Mouse (Mus musculus) stomach, embryonic 16.5 days (tissue): ENCODE data around the gene Sorbs1. TPM values are rescaled to one million over a fixed set of nuclear protein-coding genes. Genes with fewer than 3 reads are reported as not detected.
A peak's percentile ranks its signal among the peaks of the same experiment; 100 is the strongest.

Source experiments
- ATAC-seq: fragments of 200-750 bp; cut with Nextera tagmentation; 2 replicates; pipeline ENCODE4 v1.8.0; 2017; ENCODE audit warnings: moderate number of reproducible peaks, moderate TSS enrichment; ENCODE audit not compliant: insufficient read depth, low FRiP score
- H3K27ac ChIP-seq: fragments of 300-500 bp; sonication (generic); 2 replicates; pipeline ENCODE4 v1.5.1; 2014; ENCODE audit warnings: low read length
- H3K27me3 ChIP-seq: fragments of 300-500 bp; sonication (generic); 2 replicates; pipeline ENCODE4 v1.6.1; 2014; ENCODE audit warnings: low read length, control low read depth, mixed read lengths; ENCODE audit not compliant: control insufficient read depth, insufficient read depth
- H3K36me3 ChIP-seq: fragments of 300-500 bp; sonication (generic); 2 replicates; pipeline ENCODE4 v1.6.1; 2014; ENCODE audit warnings: low read length; ENCODE audit not compliant: control insufficient read depth, insufficient read depth
- H3K4me1 ChIP-seq: fragments of 300-500 bp; sonication (generic); 2 replicates; pipeline ENCODE4 v1.6.1; 2014; ENCODE audit warnings: low read length, control low read depth, mixed read lengths; ENCODE audit not compliant: control insufficient read depth, insufficient read depth
- H3K4me2 ChIP-seq: fragments of 300-500 bp; sonication (generic); 2 replicates; pipeline ENCODE4 v1.6.1; 2014; ENCODE audit warnings: low read depth, low read length, mixed read lengths
- H3K4me3 ChIP-seq: fragments of 300-500 bp; sonication (generic); replicated peaks from 2 replicates; pipeline ENCODE4 v1.5.1; 2014; ENCODE audit warnings: mild to moderate bottlenecking, low read length
- H3K9ac ChIP-seq: fragments of 300-500 bp; sonication (generic); 2 replicates; pipeline ENCODE4 v1.6.1; 2014; ENCODE audit warnings: low read length
- H3K9me3 ChIP-seq: fragments of 300-500 bp; sonication (generic); replicated peaks from 2 replicates; pipeline ENCODE4 v1.6.1; 2016; ENCODE audit warnings: low read length, control low read depth; ENCODE audit not compliant: control insufficient read depth
- WGBS: fragments of 180-500 bp; shearing (Covaris S2); extraction: QIAGEN DNeasy Blood & Tissue Kit; methylation state at CpG from one replicate; pipeline ENCODE4 v1.1.7; 2014; 5-methylcytosine and 5-hydroxymethylcytosine counted together
- polyA plus RNA-seq: library from polyadenylated mRNA; unstranded; fragments of >200 nt; fragmentation: Nextera tagmentation; extraction: Ambion mirVana; gene quantifications from 2 replicates; pipeline ENCODE4 v1.2.1, GENCODE M21; 2015

Sorbs1 gene
- polyA plus RNA-seq, 1 experiment from 2014 or later, result 106 TPM

DNA sequence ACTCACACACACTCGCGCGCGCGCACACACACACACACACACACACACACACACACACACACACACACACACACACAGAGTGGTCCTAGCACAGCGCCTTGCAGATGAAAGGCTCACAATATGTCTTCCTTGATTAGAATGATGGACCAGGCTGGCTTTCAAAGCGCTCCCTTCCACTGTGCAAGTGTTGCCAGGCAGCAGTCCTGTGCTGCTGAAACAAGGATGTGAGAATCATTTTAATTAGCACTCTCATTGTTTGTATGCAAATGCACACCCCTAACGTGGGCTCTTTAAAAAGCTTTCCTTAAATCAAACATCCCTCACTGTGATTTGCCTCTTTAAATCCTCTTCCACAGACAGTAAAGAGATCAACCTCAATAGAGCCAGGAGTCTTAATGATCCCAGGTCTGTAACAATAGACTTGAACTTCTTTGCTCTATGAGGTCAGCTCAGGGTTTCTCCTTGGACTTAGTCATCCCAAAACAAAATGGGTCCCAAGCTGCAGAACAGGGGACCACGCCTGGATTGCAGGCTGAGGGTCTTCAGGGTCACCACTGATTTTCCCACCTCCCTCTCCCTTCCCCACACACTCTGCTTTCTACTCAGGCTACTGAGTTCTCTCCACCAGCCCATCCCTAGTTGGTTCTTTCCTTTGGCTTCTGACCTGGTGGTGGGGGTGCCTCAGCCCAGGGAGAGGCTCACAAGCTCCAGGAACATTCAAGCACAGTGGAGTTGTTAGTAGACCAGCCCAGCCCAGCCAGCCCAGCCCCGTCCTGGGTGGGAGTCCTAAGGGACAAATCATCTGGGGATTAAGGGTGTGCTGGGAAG, 79.3 kb downstream of the Sorbs1 start:
- H3K9me3 ChIP-seq, result no peaks in the 10 kb centered on the region
- no peak for ATAC-seq
- H3K27me3 ChIP-seq, result no peaks in the 10 kb centered on the region
- no peak overlapping the region for H3K4me2 ChIP-seq
- no peak overlapping the region for H3K9ac ChIP-seq
- no peak overlapping the region for H3K27ac ChIP-seq
- WGBS, result 83% methylated on average over 10 of the region's 10 CpGs
- peaks cover 21% of the 10 kb centered on the region; the same call in 1 of the 2 replicates for H3K4me1 ChIP-seq
- no peak overlapping the region for H3K4me3 ChIP-seq
- no peaks in the 10 kb centered on the region for H3K36me3 ChIP-seq

DNA sequence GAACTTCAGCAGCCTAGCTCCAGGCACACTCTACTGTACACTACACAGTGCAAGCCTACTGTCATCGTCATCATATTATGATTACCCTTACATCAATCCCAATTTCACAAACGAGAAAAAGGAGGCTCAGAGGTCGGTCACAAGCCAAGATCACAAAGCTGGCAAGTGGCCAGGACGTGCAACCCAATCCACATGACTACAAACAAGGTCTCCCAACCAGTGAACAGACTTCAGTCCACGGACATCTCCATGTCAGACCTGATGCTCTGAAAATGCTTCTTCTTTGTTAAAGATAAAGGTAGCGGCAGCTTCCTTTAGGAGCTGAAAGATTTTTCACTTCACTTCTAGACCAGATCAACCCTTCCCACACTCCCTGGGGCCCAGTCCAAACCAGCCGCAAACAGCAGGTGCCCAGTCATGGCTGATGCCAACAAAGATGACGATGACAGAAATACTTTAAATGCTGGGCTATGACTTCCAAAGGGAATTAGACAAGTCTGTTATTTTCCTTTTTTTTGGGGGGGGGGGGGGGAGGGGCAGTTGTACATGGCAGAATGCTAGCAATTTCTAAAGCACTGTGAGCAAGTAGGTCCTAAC, 80.2 kb downstream of the Sorbs1 start:
- H3K36me3 ChIP-seq, result no peaks in the 10 kb centered on the region
- WGBS, result 77% methylated on average over 8 of the region's 8 CpGs
- no peak overlapping the region for H3K27ac ChIP-seq
- peaks cover 21% of the 10 kb centered on the region; the same call in 1 of the 2 replicates for H3K4me1 ChIP-seq
- no peak overlapping the region for H3K4me2 ChIP-seq
- no peak overlapping the region for H3K9ac ChIP-seq
- H3K9me3 ChIP-seq, result no peaks in the 10 kb centered on the region
- H3K27me3 ChIP-seq, result no peaks in the 10 kb centered on the region
- no peak overlapping the region for H3K4me3 ChIP-seq
- no peak for ATAC-seq

DNA sequence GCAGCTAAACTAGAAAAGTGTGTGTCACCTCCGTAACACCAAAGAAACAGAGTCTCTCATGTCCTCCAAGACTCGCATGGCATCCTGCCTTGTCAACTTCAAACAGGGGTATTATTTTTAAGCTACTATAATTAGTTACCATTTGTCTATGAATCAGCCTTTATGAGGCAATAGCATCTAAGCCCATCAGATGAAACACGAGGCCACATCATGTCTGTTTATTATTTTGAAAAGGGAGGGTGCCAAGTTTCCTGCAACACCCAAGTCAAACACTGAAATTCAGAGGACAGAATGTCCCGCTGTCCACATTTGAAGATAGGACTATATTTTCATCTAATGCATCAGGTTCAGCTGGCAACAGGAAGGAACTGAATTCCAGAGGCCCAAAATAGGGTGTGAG, 81.6 kb downstream of the Sorbs1 start:
- no peaks in the 10 kb centered on the region for H3K27me3 ChIP-seq
- no peaks in the 10 kb centered on the region for H3K36me3 ChIP-seq
- no peak for ATAC-seq
- peaks cover 10% of the 10 kb centered on the region; the same call in 1 of the 2 replicates for H3K4me1 ChIP-seq
- no peak overlapping the region for H3K4me2 ChIP-seq
- no peak overlapping the region for H3K27ac ChIP-seq
- no peak overlapping the region for H3K4me3 ChIP-seq
- 73% methylated on average over 4 of the region's 4 CpGs for WGBS
- no peak overlapping the region for H3K9ac ChIP-seq
- no peaks in the 10 kb centered on the region for H3K9me3 ChIP-seq

DNA sequence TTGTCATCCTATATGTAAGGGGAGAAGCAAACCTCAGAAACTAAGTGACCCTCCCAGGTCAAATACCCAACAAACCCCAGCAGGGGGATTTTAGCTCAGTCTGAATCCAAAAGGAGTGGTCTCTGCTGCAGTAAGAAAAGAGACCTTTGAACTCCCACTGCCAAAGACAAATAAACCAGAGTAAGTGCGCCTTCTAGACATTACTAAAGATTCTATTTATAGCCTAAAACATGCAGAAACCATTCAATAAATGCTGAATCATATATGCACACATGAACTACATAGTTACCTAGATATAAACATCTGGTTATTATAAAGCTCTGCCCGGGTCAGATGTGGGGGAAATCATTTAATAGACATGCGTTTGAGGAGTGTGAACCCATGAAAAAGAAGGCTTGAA, 84.0 kb downstream of the Sorbs1 start:
- ATAC-seq, result no peak
- peaks cover 8% of the 10 kb centered on the region; the same call in 1 of the 2 replicates for H3K4me1 ChIP-seq
- H3K4me3 ChIP-seq, result no peak overlapping the region
- H3K36me3 ChIP-seq, result no peaks in the 10 kb centered on the region
- no peak overlapping the region for H3K27ac ChIP-seq
- 58% methylated on average over 3 of the region's 3 CpGs for WGBS
- no peak overlapping the region for H3K4me2 ChIP-seq
- H3K27me3 ChIP-seq, result no peaks in the 10 kb centered on the region
- no peak overlapping the region for H3K9ac ChIP-seq
- H3K9me3 ChIP-seq, result no peaks in the 10 kb centered on the region

DNA sequence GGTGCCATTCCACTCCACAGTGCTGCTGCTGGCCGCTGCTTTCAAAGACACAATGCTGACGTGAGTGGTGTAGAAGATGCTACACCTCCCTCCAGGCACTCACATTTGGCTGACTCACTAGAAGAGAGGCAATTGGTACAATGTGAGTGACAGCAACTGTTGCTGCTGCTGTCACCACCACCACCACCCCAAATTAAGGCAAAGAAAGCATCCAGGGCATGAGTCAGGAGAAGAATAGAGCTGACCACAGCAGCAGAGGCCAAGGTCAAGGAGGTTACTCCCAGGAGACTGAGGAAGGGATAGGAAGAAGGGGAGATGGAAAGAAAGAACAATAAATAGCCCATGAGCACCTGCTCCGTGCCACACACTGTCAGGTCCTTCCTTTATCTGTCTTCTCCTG, 84.4 kb downstream of the Sorbs1 start:
- no peaks in the 10 kb centered on the region for H3K9me3 ChIP-seq
- no peak for ATAC-seq
- no peak overlapping the region for H3K4me3 ChIP-seq
- 75% methylated on average over 3 of the region's 3 CpGs for whole genome bisulfite sequencing
- H3K27ac ChIP-seq, result no peak overlapping the region
- no peaks in the 10 kb centered on the region for H3K36me3 ChIP-seq
- no peak overlapping the region for H3K4me2 ChIP-seq
- no peak overlapping the region for H3K9ac ChIP-seq
- peaks cover 8% of the 10 kb centered on the region; the same call in 1 of the 2 replicates for H3K4me1 ChIP-seq
- H3K27me3 ChIP-seq, result no peaks in the 10 kb centered on the region

DNA sequence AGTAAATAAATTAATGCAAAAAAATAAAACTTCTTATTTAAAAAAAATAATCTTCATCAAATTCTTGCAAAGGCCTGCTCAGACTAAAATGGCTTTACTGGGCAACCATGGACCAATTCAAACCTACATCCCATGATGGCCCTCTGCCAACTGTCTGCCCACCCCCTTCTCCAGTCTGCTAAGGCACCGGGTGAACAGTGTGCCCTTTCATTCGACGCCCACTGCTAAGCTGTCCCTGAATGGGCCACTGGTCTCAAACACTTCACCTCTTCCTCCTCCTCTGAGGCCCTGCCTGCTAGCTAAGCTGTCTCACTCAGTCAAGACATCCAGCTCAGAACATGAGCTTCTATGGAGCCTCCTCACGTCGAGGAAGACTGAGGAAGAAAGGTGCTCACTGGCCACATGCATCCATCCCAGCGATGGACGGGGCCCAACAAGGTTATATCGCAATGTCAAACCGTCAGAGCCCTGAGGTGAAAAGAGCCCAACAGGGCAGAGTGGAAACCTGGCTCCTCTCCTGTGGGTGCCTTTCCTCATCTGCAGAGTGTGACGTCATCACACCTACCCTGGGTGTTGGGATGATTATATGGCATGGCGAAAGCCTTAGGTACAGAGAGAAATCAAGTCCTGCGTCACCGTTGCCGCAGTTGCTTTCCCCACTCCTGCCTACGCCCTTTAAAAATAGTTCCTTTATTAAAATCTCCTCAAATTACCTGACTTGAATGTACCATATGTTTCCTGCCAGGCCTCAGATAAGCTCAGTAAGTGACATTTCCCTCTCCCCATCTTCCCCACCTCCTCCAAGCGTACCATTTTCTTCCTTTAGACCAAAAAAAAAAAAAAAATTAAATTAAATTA, 87.2 kb downstream of the Sorbs1 start:
- 89% methylated on average over 16 of the region's 16 CpGs for WGBS
- no peak overlapping the region for H3K4me2 ChIP-seq
- H3K36me3 ChIP-seq, result no peaks in the 10 kb centered on the region
- peaks cover 8% of the 10 kb centered on the region; the same call in 1 of the 2 replicates for H3K4me1 ChIP-seq
- no peak for ATAC-seq
- H3K27ac ChIP-seq, result no peak overlapping the region
- H3K4me3 ChIP-seq, result no peak overlapping the region
- no peaks in the 10 kb centered on the region for H3K9me3 ChIP-seq
- no peaks in the 10 kb centered on the region for H3K27me3 ChIP-seq
- no peak overlapping the region for H3K9ac ChIP-seq

DNA sequence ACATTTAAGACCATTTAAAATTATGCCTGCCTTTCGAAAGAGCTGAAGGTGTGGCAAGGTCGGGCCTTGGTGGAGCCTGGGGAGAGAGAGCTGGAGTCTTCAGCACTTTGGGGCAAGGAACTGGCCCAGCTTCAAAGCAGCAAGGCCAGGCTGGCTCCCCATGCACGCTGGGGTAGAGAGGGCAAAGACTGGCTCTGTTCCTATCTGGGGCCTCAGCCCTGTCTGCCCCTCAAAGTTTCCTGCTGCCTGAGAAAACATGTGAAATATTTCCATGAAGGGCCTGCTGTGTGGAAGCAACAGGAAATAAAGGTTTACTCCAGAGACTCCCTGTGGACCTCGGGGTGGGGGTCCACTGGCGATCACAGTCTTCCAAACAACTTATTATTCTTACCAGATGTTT, 88.3 kb downstream of the Sorbs1 start:
- Histone ChIP-seq H3K4me2 (no peak overlapping the region), H3K9ac (no peak overlapping the region), H3K4me3 (no peak overlapping the region), H3K4me1 (peaks cover 8% of the 10 kb centered on the region; the same call in 1 of the 2 replicates), H3K27me3 (no peaks in the 10 kb centered on the region), H3K27ac (peak overlapping the region; percentile 14; the same call in 1 of the 2 replicates), H3K9me3 (no peaks in the 10 kb centered on the region), H3K36me3 (no peaks in the 10 kb centered on the region)
- ATAC-seq, result no peak
- WGBS, result 39% methylated on average over 5 of the region's 5 CpGs

DNA sequence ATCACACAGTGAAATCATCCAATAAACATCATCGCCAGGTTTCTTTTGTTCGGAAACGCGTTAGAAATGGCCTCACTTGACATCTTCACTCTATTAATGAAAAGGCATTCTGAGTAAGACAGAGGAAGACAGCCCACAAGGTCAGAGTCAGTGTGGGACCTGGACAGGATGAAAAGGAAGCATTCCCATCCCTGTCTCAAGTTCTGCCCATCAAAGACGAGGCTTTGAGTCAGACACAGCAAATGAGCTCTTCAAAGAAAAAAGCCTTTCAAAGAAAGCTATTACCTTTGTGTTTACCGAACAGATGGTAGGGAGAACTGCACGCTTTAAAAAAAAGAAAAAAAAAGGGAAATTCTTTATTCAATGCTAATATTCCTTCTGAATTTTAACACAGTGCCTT, 92.5 kb downstream of the Sorbs1 start:
- H3K9ac ChIP-seq, result no peak overlapping the region
- peaks cover 6% of the 10 kb centered on the region; the same call in 1 of the 2 replicates for H3K4me1 ChIP-seq
- H3K27ac ChIP-seq, result no peak overlapping the region
- no peak overlapping the region for H3K4me2 ChIP-seq
- H3K9me3 ChIP-seq, result no peaks in the 10 kb centered on the region
- ATAC-seq, result no peak
- WGBS, result 63% methylated on average over 7 of the region's 7 CpGs
- H3K27me3 ChIP-seq, result no peaks in the 10 kb centered on the region
- H3K36me3 ChIP-seq, result no peaks in the 10 kb centered on the region
- H3K4me3 ChIP-seq, result no peak overlapping the region

DNA sequence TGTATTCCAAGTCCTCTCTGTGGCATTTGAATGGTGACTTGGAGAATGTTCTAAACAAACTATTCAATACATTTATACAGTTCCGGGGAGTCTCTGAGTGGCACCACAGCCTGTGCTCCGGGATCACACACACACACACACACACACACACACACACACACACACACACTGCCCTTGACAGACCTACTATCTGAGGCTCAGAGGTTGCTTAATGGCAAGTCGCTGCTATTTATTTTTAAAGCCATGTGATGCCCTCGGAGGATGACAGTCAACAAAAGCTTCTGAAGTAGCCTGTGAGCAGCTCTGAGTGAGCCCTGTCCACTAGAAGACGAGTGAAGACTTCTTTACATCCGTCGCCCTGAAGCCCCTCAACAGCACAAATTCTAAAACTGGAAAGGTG, 94.3 kb downstream of the Sorbs1 start:
- H3K27me3 ChIP-seq, result no peaks in the 10 kb centered on the region
- no peak overlapping the region for H3K27ac ChIP-seq
- H3K36me3 ChIP-seq, result no peaks in the 10 kb centered on the region
- H3K9ac ChIP-seq, result no peak overlapping the region
- no peak for ATAC-seq
- H3K4me3 ChIP-seq, result no peak overlapping the region
- H3K4me1 ChIP-seq, result peaks cover 10% of the 10 kb centered on the region
- no peaks in the 10 kb centered on the region for H3K9me3 ChIP-seq
- H3K4me2 ChIP-seq, result no peak overlapping the region
- 73% methylated on average over 7 of the region's 7 CpGs for WGBS
